Mouse (Mus musculus): ENCODE results near the gene Mpp3. TPM values are rescaled to one million over a fixed set of nuclear protein-coding genes. Genes with fewer than 3 reads are reported as not detected.
A peak's percentile ranks its signal among the peaks of the same experiment; 100 is the strongest.

Gene Mpp3
- polyA plus RNA-seq, 1 experiment from 2014 or later: 3.4 TPM

GRCm38 (mm10) chr11:102051954-102052353 lies 23.7 kb upstream of the Mpp3 start:
- H3K27ac ChIP-seq (replicated peaks): peak overlapping the region; percentile 71; the same call in 1 of the 2 replicates
- no peak overlapping the region for H3K4me3 ChIP-seq (ENCODE audit: low read depth, low read length)
- no peaks in the 10 kb centered on the region for H3K4me1 ChIP-seq (replicated peaks; ENCODE audit: control insufficient read depth, insufficient read depth)
- no peak for TF ChIP-seq CTCF (IDR thresholded peaks at IDR 0.05; ENCODE audit: low read depth)
- TF ChIP-seq EP300 (optimal IDR thresholded peaks at IDR 0.05): no peak
- no peaks in the 10 kb centered on the region for H3K36me3 ChIP-seq (ENCODE audit: control insufficient read depth, insufficient read depth, low read length)
- H3K4me2 ChIP-seq (replicated peaks; ENCODE audit: low read depth): no peak overlapping the region
- no peaks in the 10 kb centered on the region for H3K9me3 ChIP-seq (ENCODE audit: control insufficient read depth, low read length)
- no peaks in the 10 kb centered on the region; the same call in 1 of the 2 replicates for H3K27me3 ChIP-seq (ENCODE audit: control insufficient read depth, insufficient read depth, low read length)
- no peak for DNase-seq (ENCODE audit: low spot score)
- ATAC-seq (ENCODE audit: low FRiP score, low TSS enrichment): 0 out of 2 replicates have a peak, but pooled peaks have one; percentile 49
- 0 out of 2 replicates have a peak overlapping the region, but pooled peaks have one; percentile 23 for H3K9ac ChIP-seq (ENCODE audit: low read length)
- 47% methylated on average over 4 of the region's 4 CpGs for WGBS

GRCm38 (mm10) chr11:102051541-102051940 lies 23.3 kb upstream of the Mpp3 start:
- Histone ChIP-seq H3K9me3 (ENCODE audit: control insufficient read depth, low read length) (no peaks in the 10 kb centered on the region), H3K27ac (replicated peaks) (peak overlapping the region; percentile 71), H3K36me3 (ENCODE audit: control insufficient read depth, insufficient read depth, low read length) (no peaks in the 10 kb centered on the region), H3K27me3 (ENCODE audit: control insufficient read depth, insufficient read depth, low read length) (no peaks in the 10 kb centered on the region; the same call in 1 of the 2 replicates), H3K4me3 (ENCODE audit: low read depth, low read length) (no peak overlapping the region), H3K4me2 (replicated peaks; ENCODE audit: low read depth) (no peak overlapping the region), H3K4me1 (replicated peaks; ENCODE audit: control insufficient read depth, insufficient read depth) (no peaks in the 10 kb centered on the region), H3K9ac (ENCODE audit: low read length) (no peak overlapping the region)
- no peak for TF ChIP-seq EP300 (optimal IDR thresholded peaks at IDR 0.05)
- TF ChIP-seq CTCF (IDR thresholded peaks at IDR 0.05; ENCODE audit: low read depth): no peak
- 72% methylated on average over 4 of the region's 4 CpGs for WGBS
- ATAC-seq (ENCODE audit: low FRiP score, low TSS enrichment) (no peak), DNase-seq (ENCODE audit: low spot score) (no peak)

GRCm38 (mm10) chr11:102049875-102050482 lies 21.7 kb upstream of the Mpp3 start:
- Histone ChIP-seq H3K9ac (ENCODE audit: low read length) (no peak overlapping the region), H3K4me3 (ENCODE audit: low read depth, low read length) (no peak overlapping the region), H3K4me1 (replicated peaks; ENCODE audit: control insufficient read depth, insufficient read depth) (no peaks in the 10 kb centered on the region), H3K4me2 (replicated peaks; ENCODE audit: low read depth) (no peak overlapping the region), H3K9me3 (ENCODE audit: control insufficient read depth, low read length) (no peaks in the 10 kb centered on the region), H3K27ac (replicated peaks) (no peak overlapping the region), H3K27me3 (ENCODE audit: control insufficient read depth, insufficient read depth, low read length) (no peaks in the 10 kb centered on the region; the same call in 1 of the 2 replicates), H3K36me3 (ENCODE audit: control insufficient read depth, insufficient read depth, low read length) (no peaks in the 10 kb centered on the region)
- TF ChIP-seq EP300 (optimal IDR thresholded peaks at IDR 0.05) (no peak), CTCF (IDR thresholded peaks at IDR 0.05; ENCODE audit: low read depth) (no peak)
- no peak for DNase-seq (ENCODE audit: low spot score)
- no peak for ATAC-seq (ENCODE audit: low FRiP score, low TSS enrichment)
- 61% methylated on average over 14 of the region's 14 CpGs for WGBS

GRCm38 (mm10) chr11:102046607-102047006 lies 18.3 kb upstream of the Mpp3 start:
- H3K36me3 ChIP-seq (ENCODE audit: control insufficient read depth, insufficient read depth, low read length): no peaks in the 10 kb centered on the region
- H3K27me3 ChIP-seq (ENCODE audit: control insufficient read depth, insufficient read depth, low read length): no peaks in the 10 kb centered on the region
- DNase-seq (ENCODE audit: low spot score): no peak
- no peaks in the 10 kb centered on the region for H3K4me1 ChIP-seq (replicated peaks; ENCODE audit: control insufficient read depth, insufficient read depth)
- no peak for ATAC-seq (ENCODE audit: low FRiP score, low TSS enrichment)
- H3K9ac ChIP-seq (ENCODE audit: low read length): no peak overlapping the region
- TF ChIP-seq EP300 (optimal IDR thresholded peaks at IDR 0.05): no peak
- TF ChIP-seq CTCF (IDR thresholded peaks at IDR 0.05; ENCODE audit: low read depth): no peak
- no peaks in the 10 kb centered on the region for H3K9me3 ChIP-seq (ENCODE audit: control insufficient read depth, low read length)
- H3K27ac ChIP-seq (replicated peaks): no peak overlapping the region
- no peak overlapping the region for H3K4me2 ChIP-seq (replicated peaks; ENCODE audit: low read depth)
- no peak overlapping the region for H3K4me3 ChIP-seq (ENCODE audit: low read depth, low read length)
- WGBS: 75% methylated on average over 9 of the region's 9 CpGs

- Histone ChIP-seq H3K27me3 (ENCODE audit: control insufficient read depth, insufficient read depth, low read length) (no peaks in the 10 kb centered on the region), H3K27ac (replicated peaks) (no peak overlapping the region), H3K9me3 (ENCODE audit: control insufficient read depth, low read length) (no peaks in the 10 kb centered on the region), H3K4me2 (replicated peaks; ENCODE audit: low read depth) (no peak overlapping the region), H3K36me3 (ENCODE audit: control insufficient read depth, insufficient read depth, low read length) (no peaks in the 10 kb centered on the region), H3K4me3 (ENCODE audit: low read depth, low read length) (no peak overlapping the region), H3K4me1 (replicated peaks; ENCODE audit: control insufficient read depth, insufficient read depth) (no peaks in the 10 kb centered on the region), H3K9ac (ENCODE audit: low read length) (no peak overlapping the region)
- DNase-seq (ENCODE audit: low spot score) (no peak), ATAC-seq (ENCODE audit: low FRiP score, low TSS enrichment) (no peak)
- WGBS: 78% methylated on average over 7 of the region's 7 CpGs
- TF ChIP-seq CTCF (IDR thresholded peaks at IDR 0.05; ENCODE audit: low read depth) (no peak), EP300 (optimal IDR thresholded peaks at IDR 0.05) (no peak)
These were observed 16.5 kb upstream of the Mpp3 start for GRCm38 (mm10) chr11:102044691-102045212.

GRCm38 (mm10) chr11:102043381-102043780 lies 15.1 kb upstream of the Mpp3 start:
- Histone ChIP-seq H3K27me3 (ENCODE audit: control insufficient read depth, insufficient read depth, low read length) (no peaks in the 10 kb centered on the region), H3K4me2 (replicated peaks; ENCODE audit: low read depth) (no peak overlapping the region), H3K36me3 (ENCODE audit: control insufficient read depth, insufficient read depth, low read length) (no peaks in the 10 kb centered on the region), H3K4me3 (ENCODE audit: low read depth, low read length) (no peak overlapping the region), H3K4me1 (replicated peaks; ENCODE audit: control insufficient read depth, insufficient read depth) (no peaks in the 10 kb centered on the region), H3K9me3 (ENCODE audit: control insufficient read depth, low read length) (no peaks in the 10 kb centered on the region), H3K27ac (replicated peaks) (no peak overlapping the region), H3K9ac (ENCODE audit: low read length) (no peak overlapping the region)
- no peak for TF ChIP-seq CTCF (IDR thresholded peaks at IDR 0.05; ENCODE audit: low read depth)
- TF ChIP-seq EP300 (optimal IDR thresholded peaks at IDR 0.05): no peak
- ATAC-seq (ENCODE audit: low FRiP score, low TSS enrichment) (no peak), DNase-seq (ENCODE audit: low spot score) (no peak)
- 87% methylated on average over 6 of the region's 6 CpGs for WGBS

Data from stomach, postnatal 0 days (tissue).